Mouse (Mus musculus): ENCODE results near the gene Mtfr2. TPM values are rescaled to one million over a fixed set of nuclear protein-coding genes. Genes with fewer than 3 reads are reported as not detected.

Gene Mtfr2
- total RNA-seq (2021): under 1 TPM; 0.14 to 0.31 TPM

DNA sequence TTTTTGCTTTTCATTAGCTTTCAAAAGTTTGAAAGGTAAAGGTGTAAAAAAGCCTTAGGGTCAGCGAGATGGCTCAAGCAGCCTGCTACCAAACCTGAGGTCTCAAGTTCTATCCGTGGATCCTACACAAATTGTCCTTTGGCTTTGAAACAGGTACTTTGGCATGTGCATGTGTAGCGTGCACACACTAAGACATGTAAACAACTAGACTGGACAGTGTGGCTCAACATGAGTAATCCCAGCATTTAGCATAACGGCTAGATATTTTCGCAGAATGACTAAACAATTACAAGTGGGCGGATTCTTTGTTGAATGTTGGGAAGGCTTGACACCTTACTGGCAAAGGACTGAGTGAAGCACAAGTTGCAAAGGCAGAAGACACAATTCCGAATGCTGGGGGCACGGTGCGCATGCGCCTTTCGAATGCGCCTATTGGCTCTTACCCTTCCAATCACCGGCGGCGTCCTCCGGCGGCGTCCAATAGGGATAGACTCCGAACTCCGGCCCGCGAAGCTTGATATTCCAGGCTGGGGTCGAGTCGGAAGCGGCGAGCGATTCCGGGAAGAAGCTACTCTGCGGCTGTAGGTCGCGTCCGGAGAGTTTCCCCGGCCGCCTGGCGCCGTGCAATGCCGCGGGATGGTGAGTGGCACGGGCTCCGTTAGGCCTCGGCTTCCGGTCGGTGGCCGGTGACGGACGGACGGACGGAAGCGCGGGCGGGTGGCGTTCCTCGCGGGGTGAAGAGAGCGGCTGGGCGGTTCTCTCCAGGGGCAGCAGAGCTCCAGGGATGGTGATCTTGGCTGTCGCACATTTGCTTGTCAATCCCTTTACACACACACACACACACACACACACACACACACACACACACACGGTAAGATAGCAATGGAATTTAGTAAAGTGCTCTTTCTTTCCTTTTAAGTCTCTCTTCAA lies at the start of gene Mtfr2:
Gene Mtfr2 (plus strand): TSS at position 486 of the 930 bp plus-strand sequence.
- intact Hi-C loops (cut with DNase I): loop anchor here (5.0 kb wide), 1 partner anchor 35 kb away; the partner anchor contains the start of gene Bclaf1
- peak; percentile 90 to 92 for DNase-seq

DNA sequence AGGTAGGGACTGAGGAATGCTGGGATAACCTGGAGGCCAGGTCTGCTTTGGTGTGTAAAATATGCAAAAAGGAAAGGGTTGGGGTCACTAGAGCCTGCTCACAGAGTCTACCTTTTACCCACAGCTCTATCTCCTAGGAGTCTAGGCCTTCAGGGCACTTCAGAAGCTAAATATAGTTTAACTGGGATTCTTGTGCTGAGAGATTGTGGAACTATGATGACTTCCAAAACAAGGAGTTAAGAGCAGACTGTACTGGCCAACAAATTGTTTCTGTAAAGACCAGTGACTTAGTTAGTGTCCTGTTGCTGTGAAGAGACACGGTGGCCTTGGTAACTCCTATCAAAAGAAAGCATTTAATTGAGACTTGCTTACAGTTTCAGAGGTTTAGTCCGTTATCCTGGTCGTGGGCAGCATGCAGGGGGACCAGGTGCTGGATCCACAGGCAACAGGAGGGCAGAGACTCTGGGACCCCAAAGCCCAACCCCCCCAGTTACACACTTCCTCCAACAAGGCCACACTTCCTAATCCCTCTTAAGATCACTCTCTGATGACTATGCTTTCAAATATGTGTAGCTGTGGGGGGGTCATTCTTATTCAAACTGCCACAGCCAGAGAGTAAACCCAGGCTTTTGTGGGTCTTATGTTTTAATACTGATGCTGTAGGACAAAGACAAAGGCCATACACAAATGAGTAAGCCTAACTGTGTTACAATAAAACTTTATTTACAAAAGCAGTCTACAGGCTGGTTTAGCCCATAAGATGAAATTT lies 49.2 kb upstream of the Mtfr2 start:
- intact Hi-C loops (cut with DNase I): no loop called here
- peak in 1 of 2 experiments; percentile 16 for DNase-seq

DNA sequence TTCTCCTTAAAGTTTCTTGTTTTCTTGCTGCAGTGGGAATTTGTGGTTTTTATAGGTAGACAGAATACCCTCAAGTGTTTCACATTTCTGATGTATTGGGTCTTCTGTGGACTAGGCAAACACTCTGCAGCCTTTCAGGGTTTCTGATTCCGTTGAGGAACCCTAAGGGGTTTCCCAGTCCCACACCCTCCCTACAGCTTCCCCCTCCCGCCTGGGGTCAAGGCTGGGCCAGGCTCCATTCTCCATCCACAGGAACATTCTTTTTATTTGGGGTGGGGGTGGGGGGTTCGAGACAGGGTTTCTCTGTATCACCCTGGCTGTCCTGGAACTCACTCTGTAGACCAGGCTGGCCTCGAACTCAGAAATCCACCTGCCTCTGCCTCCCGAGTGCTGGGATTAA lies 48.5 kb upstream of the Mtfr2 start:
- intact Hi-C loops (cut with DNase I): no loop called here
- no peak for DNase-seq

DNA sequence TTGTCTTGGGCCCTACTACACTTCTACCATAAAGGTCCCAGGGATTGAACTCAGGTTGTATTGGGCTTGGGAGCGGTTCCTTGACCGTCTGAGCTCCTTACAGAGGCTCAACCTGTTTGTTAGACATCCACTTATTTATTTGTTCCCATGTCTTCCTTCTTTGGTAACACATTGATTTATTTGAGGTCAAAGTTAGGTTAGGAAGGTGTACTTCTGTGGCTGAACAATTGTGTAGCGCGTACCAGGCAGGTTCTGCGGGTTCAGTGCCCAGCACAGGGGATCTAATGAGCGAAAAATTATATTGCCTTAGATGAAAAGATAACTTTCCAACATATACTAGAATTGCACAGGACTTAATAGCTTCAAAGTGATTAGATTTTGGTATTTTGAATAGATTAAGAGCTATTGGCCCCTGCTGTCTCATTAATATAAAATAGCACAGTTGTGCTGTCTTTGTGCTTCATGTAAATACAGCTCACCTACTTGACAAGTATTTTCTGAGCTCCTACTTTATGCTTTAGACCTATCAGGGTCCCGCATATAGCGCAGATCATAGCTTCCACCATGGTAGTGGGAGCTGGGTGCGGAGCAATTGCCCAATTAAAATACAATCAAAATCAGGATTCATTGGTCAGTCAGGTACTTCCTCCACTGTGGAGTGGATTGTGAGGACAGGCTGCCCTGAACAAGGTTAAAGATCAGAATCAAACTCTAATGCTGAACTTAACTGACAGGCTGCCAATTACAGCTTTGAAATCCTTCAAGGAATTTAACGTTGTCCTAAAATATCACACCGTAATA lies 36.4 kb upstream of the Mtfr2 start:
- DNase-seq: no peak
- intact Hi-C loops (cut with DNase I): loop anchor here (5.0 to 10.0 kb wide), 4 partner anchors 36 to 984 kb away; partner anchors contain the start of genes Ahi1, Hbs1l, Ifngr1 and Mtfr2

DNA sequence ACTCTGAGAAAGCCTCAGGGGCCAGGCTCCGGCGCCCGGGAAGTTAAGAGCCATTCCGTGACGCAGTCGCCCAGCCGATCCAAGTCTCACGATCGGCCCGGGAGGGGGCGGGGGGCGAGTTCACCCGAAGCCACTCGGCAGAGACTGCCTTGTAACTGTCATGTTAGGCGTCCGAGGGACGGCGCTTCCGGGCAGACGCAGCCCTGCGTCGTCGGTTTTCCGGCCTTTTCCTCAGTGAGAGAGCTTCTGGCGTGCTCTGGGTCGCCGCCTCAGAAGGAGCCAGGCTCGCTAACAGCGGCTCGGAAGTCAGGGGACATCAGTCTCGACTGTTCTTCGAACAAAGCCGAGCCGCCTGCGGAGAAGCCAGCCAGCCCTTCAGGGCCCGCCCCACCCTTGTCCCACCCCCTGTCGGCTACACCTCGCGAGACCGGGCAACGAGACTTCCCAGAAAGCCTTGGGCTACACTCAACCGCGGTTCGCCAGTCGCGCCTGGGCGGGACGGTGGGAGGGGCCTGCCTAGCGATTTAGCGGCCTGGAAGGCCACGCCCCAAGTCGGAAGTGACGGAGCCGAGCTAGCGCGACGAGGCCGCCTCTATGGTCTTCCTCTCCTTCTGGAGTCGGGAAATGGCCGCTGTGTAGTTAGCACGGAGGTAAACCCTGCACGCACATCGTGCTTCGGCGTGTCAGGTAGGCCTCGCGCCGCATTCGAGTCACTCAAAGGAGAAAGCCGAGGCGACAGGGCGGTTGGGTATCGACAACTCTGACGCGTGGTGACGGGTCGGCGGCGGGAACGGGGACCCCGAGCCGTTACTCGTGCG lies 35.4 kb upstream of the Mtfr2 start, which contains the start of gene Bclaf1:
Gene Bclaf1 (plus strand): TSS at position 552 of the 818 bp plus-strand sequence.
- intact Hi-C loops (cut with DNase I): loop anchor here (2.0 to 10.0 kb wide), 5 partner anchors 21 to 983 kb away; partner anchors contain the start of genes Ahi1, Hbs1l, Ifngr1 and Mtfr2
- DNase-seq: peak; percentile 99

DNA sequence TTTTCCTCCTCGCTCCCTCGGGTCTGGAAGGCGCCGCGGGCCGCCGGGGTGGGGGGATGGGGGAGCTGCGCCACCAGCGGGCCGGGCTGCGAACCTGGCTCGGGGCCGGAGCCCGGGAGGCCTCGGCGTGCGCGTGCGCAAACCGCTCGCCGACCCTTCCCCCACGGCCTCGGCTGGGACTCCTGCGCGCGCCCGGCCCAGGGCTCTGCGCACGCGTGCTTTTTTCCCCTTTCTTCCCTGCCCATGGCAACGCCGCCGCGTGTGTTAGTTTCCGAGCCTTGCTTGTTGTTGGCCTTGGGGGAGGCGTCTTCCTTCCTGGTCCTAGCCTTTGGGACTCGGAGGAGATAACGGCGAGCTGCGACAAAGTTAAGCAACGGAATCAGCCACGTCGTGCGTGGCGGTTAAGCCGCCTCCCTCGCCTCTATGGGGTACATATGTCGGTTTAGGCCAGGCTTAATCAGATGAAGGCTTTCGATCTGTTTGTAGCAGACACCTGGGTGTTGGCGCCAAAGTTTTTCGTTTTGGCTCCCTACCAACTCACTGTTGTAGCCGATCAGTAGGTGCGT lies 34.8 kb upstream of the Mtfr2 start:
- intact Hi-C loops (cut with DNase I): loop anchor here (2.0 to 10.0 kb wide), 5 partner anchors 22 to 982 kb away; partner anchors contain the start of genes Ahi1, Hbs1l, Ifngr1 and Mtfr2
- DNase-seq: peak; percentile 91 to 92

DNA sequence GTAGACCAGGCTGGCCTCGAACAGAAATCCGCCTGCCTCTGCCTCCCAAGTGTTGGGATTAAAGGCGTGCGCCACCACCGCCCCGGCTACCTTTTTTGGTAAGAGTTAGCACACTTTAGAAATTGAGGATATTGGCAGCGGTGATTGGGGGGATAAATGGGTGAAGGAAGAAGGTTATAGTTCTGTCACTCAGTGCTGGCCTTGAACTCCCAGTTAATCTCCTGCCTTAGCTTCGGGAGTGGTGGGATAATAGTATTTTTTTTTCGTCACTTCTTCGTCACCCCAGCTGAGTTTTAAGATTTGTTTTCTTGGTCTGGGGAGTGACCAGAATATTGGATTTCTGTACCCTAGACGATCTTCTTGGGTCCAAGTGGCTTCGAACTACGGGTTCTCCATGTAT lies 34.1 kb upstream of the Mtfr2 start:
- intact Hi-C loops (cut with DNase I): loop anchor here (2.0 to 10.0 kb wide), 5 partner anchors 23 to 981 kb away; partner anchors contain the start of genes Ahi1, Hbs1l, Ifngr1 and Mtfr2
- no peak for DNase-seq

DNA sequence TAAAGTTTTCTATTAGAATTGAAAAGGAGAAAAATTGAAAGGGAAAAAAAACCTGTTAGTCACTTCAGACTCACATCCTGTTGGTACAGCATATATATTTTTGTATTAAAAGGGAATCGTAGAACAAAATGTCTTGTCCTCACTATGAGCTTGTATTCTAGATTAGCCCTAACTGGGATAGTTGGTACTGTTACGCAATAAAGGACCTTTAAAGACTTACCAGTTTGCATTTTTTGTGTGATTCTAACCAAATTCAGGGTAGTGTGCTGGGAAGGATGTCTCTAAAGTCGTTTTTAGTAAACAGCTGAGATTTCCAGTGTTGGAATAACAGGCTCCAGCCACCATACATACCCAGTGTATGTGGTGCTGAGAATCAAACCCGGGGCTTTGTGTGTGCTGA lies 33.6 kb upstream of the Mtfr2 start:
- DNase-seq: no peak
- intact Hi-C loops (cut with DNase I): loop anchor here (2.0 to 10.0 kb wide), 5 partner anchors 23 to 981 kb away; partner anchors contain the start of genes Ahi1, Hbs1l, Ifngr1 and Mtfr2

DNA sequence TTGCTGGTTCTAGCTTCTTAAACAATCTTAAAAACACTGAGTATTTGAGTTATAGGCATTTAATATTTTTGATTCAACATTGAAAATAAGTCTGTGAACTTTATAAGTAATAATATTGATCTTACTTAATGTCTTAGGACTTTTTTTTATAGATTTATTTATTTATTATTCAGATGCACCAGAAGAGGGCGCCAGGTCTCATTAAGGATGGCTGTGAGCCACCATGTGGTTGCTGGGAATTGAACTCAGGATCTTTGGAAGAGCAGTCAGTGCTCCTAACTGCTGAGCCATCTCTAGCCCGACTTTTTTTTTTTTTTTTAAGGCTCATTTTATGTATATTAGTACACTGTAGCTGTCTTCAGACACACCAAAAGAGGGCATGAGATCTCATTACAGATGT lies 32.8 kb upstream of the Mtfr2 start:
- intact Hi-C loops (cut with DNase I): loop anchor here (5.0 to 10.0 kb wide), 4 partner anchors 33 to 980 kb away; partner anchors contain the start of genes Ahi1, Hbs1l, Ifngr1 and Mtfr2
- DNase-seq: no peak

DNA sequence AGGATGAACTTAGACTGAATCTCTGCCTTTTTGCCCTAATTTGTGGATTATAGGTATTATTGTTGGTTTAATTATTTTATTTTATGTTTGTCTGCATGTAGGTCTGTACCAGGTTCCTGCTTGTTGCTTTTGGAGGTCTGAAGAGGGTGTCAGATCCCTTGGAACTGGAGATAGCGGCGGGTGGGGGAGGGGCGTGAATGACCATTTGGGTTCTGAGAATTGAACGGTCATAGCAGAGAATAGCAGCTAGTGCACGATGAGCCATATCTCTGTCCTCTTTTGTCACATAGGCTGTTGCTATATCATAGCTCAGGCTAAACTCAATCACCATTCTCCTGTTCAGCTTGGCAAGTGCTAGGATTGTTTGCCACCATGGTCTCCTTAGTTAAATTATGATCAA lies 30.1 kb upstream of the Mtfr2 start:
- intact Hi-C loops (cut with DNase I): loop anchor here (10.0 kb wide), 1 partner anchor 977 kb away; the partner anchor contains the start of gene Hbs1l
- DNase-seq: no peak

DNA sequence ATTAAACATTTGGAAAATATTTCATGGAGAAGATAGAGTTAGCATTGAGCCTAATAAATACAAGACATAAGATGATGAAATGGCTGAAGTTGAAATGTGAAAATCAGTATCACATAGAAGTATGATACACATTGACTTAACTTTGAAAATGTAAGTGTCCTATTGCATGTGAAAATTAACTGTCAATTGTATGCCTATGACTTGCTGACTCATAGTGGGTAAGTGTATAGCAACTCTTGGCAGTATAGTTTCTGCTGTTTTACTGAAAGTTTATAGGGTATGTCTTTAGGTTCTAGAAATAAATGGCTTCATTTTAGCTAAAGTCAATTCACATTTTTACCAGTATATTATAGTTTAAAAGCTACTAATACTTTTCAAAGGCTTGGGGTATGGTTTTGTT lies 21.3 kb upstream of the Mtfr2 start:
- DNase-seq: no peak
- intact Hi-C loops (cut with DNase I): no loop called here

DNA sequence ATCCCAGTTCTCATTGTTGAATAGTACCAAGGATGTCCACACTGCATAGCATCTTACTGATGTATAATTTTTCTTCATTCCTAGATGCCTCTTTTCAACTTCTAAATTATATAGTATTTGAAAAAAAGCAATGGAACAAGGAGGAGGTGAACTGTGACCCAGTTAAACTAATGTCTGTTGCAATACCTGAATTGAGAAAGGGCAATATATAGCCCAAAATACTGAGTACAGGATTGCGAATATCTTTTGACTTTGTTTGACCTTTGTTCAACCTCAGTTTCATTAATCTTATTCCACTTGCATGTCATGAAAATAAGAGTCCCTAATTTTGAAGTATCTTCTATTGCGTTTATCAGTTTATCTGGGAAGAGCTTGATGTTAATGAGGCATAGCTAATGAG lies 16.3 kb upstream of the Mtfr2 start:
- intact Hi-C loops (cut with DNase I): no loop called here
- DNase-seq: no peak

DNA sequence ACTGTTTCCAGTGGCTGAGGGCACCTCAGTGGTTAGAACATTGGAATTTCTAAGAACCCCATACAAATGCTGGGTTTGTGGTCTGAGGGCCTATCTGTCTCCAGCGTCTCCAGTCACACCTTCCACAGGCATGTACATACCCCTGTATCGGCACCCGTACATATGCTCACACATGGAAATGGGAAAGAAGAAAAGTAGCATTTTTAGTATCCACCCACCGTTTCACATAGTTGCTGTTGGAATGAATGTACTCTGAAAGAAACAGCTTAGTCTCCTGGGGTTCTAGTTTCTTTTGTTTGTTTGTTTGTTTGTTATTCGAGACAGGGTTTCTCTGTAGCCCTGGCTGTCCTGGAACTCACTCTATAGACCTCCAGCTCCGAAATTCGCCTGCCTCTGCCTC lies 9.7 kb upstream of the Mtfr2 start:
- no peak for DNase-seq
- intact Hi-C loops (cut with DNase I): loop anchor here (2.0 kb wide), 1 partner anchor 13 kb away; no protein-coding TSS in a partner anchor

DNA sequence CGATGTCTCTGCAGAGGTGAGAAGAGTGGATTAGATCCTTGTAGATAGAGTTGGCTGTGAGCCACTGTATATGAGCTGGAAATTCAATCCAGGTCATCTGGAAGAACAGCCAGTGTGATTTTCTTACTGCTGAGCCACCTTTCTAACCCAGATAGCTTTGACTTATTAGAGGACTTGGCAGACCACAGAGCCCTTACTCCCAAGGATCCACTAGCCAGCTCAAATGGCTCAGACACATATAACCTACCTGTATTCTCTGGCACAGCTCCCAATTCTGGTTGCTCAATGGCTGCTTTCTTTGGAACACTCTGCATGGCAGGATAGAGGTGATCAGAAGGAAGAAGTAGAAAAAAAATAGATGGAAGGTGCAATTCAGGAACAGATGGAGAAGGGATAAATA lies 1.8 kb upstream of the Mtfr2 start:
- intact Hi-C loops (cut with DNase I): loop anchor here (5.0 kb wide), 1 partner anchor 33 kb away; the partner anchor contains the start of gene Bclaf1
- DNase-seq: no peak

DNA sequence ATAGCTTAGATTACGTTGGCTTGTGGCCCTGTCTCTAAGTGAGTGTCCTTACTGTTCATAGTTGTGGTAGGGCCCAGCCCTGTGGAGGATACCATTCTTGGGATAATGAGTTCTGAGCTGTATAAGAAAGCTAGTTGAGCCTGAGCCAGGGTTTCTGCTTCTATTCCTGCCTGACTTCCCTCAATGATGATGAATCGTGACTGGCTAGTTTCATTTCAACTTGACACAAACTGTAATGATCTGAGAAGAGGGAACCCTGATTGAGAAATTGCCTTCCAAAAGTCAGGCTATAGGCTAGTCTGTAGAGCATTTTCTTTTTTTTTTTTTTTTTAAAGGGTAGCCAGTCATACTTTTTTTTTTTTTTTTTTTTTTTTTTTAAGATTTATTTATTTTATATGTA lies 1.3 kb downstream of the Mtfr2 start:
- intact Hi-C loops (cut with DNase I): loop anchor here (5.0 kb wide), 1 partner anchor 37 kb away; the partner anchor contains the start of gene Bclaf1
- no peak for DNase-seq

DNA sequence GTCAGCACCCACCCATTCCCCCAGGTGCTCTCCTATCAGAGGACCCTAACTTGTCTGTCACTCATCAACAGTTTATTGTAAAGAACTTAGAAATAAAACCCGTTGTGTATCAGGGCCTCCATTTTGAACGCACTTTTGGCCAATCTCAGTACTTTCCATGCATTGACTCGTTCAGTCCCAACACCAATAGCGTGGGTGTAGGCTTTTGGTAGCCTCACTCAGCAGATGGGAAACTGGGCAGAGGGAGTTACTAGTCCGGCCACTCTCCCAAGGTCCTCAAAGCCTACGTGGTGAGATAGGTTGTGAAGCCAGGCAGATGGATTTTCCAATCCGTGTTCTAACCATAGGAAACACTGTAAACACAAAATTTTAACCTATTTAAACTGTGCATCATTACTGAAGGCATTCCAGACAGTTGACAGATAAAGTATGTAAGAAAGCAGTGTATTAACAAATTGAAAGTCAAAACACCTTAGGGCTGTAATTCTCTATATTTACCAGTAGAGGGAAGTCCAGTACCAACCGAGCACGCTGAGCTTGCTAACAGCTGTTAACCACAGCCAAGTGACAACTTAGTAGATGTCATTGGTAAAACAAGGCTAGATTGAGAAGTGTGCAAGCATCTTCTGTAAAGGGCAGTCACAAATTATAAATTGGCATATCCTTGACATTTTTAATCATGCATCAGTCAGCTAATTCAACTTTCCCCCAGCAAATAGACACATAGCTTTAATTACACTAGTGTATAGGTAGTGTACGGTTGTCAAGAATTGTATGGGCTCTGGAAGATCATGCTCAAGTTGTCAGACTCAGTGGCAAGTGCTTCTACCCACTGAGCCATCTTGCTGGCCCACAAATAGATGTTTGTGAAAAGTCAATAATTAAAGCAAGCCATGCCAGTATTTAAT lies 14.2 kb downstream of the Mtfr2 start:
- intact Hi-C loops (cut with DNase I): loop anchor here (2.0 to 5.0 kb wide), 4 partner anchors 69 to 605 kb away; no protein-coding TSS in a partner anchor
- no peak for DNase-seq

DNA sequence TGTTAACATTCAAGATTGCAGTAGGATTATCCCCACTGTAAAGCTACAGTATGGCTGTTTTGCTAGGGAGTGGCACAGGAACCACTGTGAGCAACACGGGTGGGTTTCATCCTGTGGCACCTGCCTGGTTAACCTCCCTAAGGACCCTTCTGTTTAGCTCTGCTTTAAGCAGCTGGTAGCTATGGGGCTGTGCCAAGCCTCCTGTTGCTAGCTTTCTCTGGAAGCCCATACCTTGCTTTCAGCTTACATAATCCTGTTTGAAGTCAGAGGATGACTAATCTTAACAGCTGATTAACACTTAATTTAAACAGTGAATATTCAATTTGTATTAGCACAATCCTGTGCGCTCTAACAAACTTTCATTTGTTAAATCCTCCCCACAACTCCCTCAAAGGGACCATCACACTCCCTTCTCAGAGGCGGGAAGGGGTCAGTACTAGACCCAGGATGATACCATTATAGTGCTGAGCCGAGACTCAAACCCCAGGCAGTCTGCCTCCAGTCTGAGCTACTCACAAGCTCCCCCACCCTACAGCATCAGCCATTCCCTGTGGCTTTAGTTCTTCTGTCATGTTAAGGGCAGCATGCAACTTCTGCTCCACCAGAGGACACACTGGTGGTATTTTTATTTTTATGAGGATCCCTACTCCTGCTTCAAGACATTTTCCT lies 15.0 kb downstream of the Mtfr2 start:
- DNase-seq: no peak
- intact Hi-C loops (cut with DNase I): loop anchor here (2.0 to 5.0 kb wide), 3 partner anchors 70 to 604 kb away; no protein-coding TSS in a partner anchor

Measured in heart, postnatal 36 days (tissue).